Mouse (Mus musculus) adrenal gland, postnatal 36 days (tissue): ENCODE data around the gene Gm37240. TPM values are rescaled to one million over a fixed set of nuclear protein-coding genes. Genes with fewer than 3 reads are reported as not detected.

ENCODE experiments used
- DNase-seq, 2 experiments: peaks; one replicate each; pipeline ENCODE4 v3.0.0; 2021; ENCODE audit warnings: mixed read lengths in 1 of 2
- total RNA-seq, 2 experiments: library from RNA; stranded (reverse); gene quantifications; 2 replicates each; pipeline ENCODE4 v1.2.3; 2021

The Gm37240 gene
- total RNA-seq, 2 experiments from 2014 or later: 2.5 to 4.5 TPM

GRCm38 (mm10) chr3:85827283-85827682, 60.0 kb downstream of the Gm37240 start:
- DNase-seq: no peak

GRCm38 (mm10) chr3:85820839-85821548, 66.3 kb downstream of the Gm37240 start:
- no peak for DNase-seq

GRCm38 (mm10) chr3:85819319-85819718, 68.0 kb downstream of the Gm37240 start:
- no peak for DNase-seq

- DNase-seq: no peak
These were observed 70.1 kb downstream of the Gm37240 start, which contains the start of gene Fam160a1 for GRCm38 (mm10) chr3:85817191-85817590. Fam160a1 (minus strand) TSS chr3:85817291.

GRCm38 (mm10) chr3:85814241-85814640, 73.1 kb downstream of the Gm37240 start:
- peak; percentile 85 for DNase-seq

- peak; percentile 10 to 25 for DNase-seq
These were observed 74.0 kb downstream of the Gm37240 start for GRCm38 (mm10) chr3:85813101-85814014.

- no peak for DNase-seq
These were observed 75.3 kb downstream of the Gm37240 start for GRCm38 (mm10) chr3:85812010-85812409.

GRCm38 (mm10) chr3:85793166-85793565, 94.2 kb downstream of the Gm37240 start:
- DNase-seq: no peak

GRCm38 (mm10) chr3:85789748-85790147, 97.6 kb downstream of the Gm37240 start:
- DNase-seq: no peak

- peak in 1 of 2 experiments; percentile 15 for DNase-seq
These were observed 100.8 kb downstream of the Gm37240 start for GRCm38 (mm10) chr3:85786501-85786900.

GRCm38 (mm10) chr3:85780906-85781305, 106.4 kb downstream of the Gm37240 start:
- DNase-seq: no peak

- DNase-seq: no peak
These were observed 107.0 kb downstream of the Gm37240 start for GRCm38 (mm10) chr3:85780332-85780731.

- DNase-seq: peak; percentile 7 to 15
These were observed 109.5 kb downstream of the Gm37240 start for GRCm38 (mm10) chr3:85777841-85778240.

- no peak for DNase-seq
These were observed 110.0 kb downstream of the Gm37240 start for GRCm38 (mm10) chr3:85777356-85777755.

GRCm38 (mm10) chr3:85776707-85777106, 110.6 kb downstream of the Gm37240 start:
- DNase-seq: no peak

- no peak for DNase-seq
These were observed 111.2 kb downstream of the Gm37240 start for GRCm38 (mm10) chr3:85776126-85776525.

GRCm38 (mm10) chr3:85773886-85774285, 113.4 kb downstream of the Gm37240 start:
- DNase-seq: peak; percentile 32 to 51

GRCm38 (mm10) chr3:85773425-85773824, 113.9 kb downstream of the Gm37240 start:
- DNase-seq: peak in 1 of 2 experiments; percentile 7

- DNase-seq: no peak
These were observed 122.4 kb downstream of the Gm37240 start for GRCm38 (mm10) chr3:85764937-85765337.

- DNase-seq: no peak
These were observed 123.1 kb downstream of the Gm37240 start for GRCm38 (mm10) chr3:85764008-85764834.

GRCm38 (mm10) chr3:85757944-85758343, 129.4 kb downstream of the Gm37240 start:
- DNase-seq: no peak

- DNase-seq: no peak
These were observed 129.9 kb downstream of the Gm37240 start for GRCm38 (mm10) chr3:85757435-85757834.
